Mouse (Mus musculus) liver, embryonic 14.5 days (tissue): Measurements from ENCODE around the gene Mief1. TPM values are rescaled to one million over a fixed set of nuclear protein-coding genes. Genes with fewer than 3 reads are reported as not detected.

Source experiments
- ATAC-seq: fragments of 200-750 bp; cut with Nextera tagmentation; 2 replicates; pipeline ENCODE4 v1.8.0; 2017; ENCODE audit warnings: moderate number of reproducible peaks, mild to moderate bottlenecking, moderate library complexity; ENCODE audit not compliant: insufficient read depth
- DNase-seq, 3 experiments: peaks; one replicate each; pipeline ENCODE4 v3.0.0-alpha.2; 2012 to 2013; ENCODE audit warnings: low read depth in 3 of 3, low spot score in 3 of 3
- H3K27ac ChIP-seq: fragments of 300-500 bp; sonication (generic); 2 replicates; pipeline ENCODE4 v1.5.1; 2014; ENCODE audit warnings: moderate library complexity, mild to moderate bottlenecking, control low read depth, inconsistent platforms
- H3K27me3 ChIP-seq: fragments of 300-500 bp; sonication (generic); 2 replicates; pipeline ENCODE4 v1.6.1; 2014; ENCODE audit warnings: mild to moderate bottlenecking, low read length, moderate library complexity; ENCODE audit not compliant: control insufficient read depth, insufficient read depth
- H3K36me3 ChIP-seq: fragments of 300-500 bp; sonication (generic); replicated peaks from 2 replicates; pipeline ENCODE4 v1.6.1; 2014; ENCODE audit warnings: low read depth; ENCODE audit not compliant: control insufficient read depth, insufficient read depth
- H3K4me1 ChIP-seq, 2 experiments: fragments of 200-500 bp in 1 of 2; fragments of 300-500 bp in 1 of 2; sonication (generic) in 1 of 2; replicated peaks; 2 replicates each; pipeline ENCODE4 v1.6.1; 2012 to 2014; ENCODE audit warnings: antibody characterized with exemption in 1 of 2, inconsistent platforms in 1 of 2, low read length in 1 of 2; ENCODE audit not compliant: control insufficient read depth in 2 of 2, insufficient read depth in 2 of 2
- H3K4me2 ChIP-seq: fragments of 300-500 bp; sonication (generic); 2 replicates; pipeline ENCODE4 v1.6.1; 2014; ENCODE audit warnings: low read depth, mild to moderate bottlenecking, control low read depth, moderate library complexity
- H3K4me3 ChIP-seq, 2 experiments: fragments of 200-500 bp in 1 of 2; fragments of 300-500 bp in 1 of 2; sonication (generic) in 1 of 2; 2 replicates each; pipeline ENCODE4 v1.5.1; 2012 to 2014; ENCODE audit warnings: low read depth in 2 of 2, low read length in 2 of 2, mild to moderate bottlenecking in 2 of 2, control low read depth in 1 of 2, inconsistent platforms in 1 of 2, moderate library complexity in 1 of 2; ENCODE audit not compliant: insufficient read depth in 1 of 2
- H3K9ac ChIP-seq: fragments of 300-500 bp; sonication (generic); replicated peaks from 2 replicates; pipeline ENCODE4 v1.6.1; 2014; ENCODE audit warnings: mild to moderate bottlenecking, control low read depth, moderate library complexity
- H3K9me3 ChIP-seq: fragments of 300-500 bp; sonication (generic); 2 replicates; pipeline ENCODE4 v1.6.1; 2016; ENCODE audit warnings: low read length, mixed read lengths; ENCODE audit not compliant: control insufficient read depth
- CTCF ChIP-seq: IDR thresholded peaks from 2 replicates; pipeline ENCODE4 v1.5.1; 2016; ENCODE audit warnings: antibody characterized with exemption, low read depth, control low read depth
- EP300 ChIP-seq: IDR thresholded peaks from 2 replicates; pipeline ENCODE4 v1.6.1; 2016; ENCODE audit warnings: antibody characterized with exemption, low read depth
- WGBS: fragments of 180-500 bp; shearing (Covaris S2); extraction: QIAGEN DNeasy Blood & Tissue Kit; methylation state at CpG from one replicate; pipeline ENCODE4 v1.1.7; 2014; ENCODE audit not compliant: insufficient replicate concordance; 5-methylcytosine and 5-hydroxymethylcytosine counted together
- polyA plus RNA-seq, 2 experiments: library from polyadenylated mRNA; depleted of rRNA in 1 of 2; stranded (reverse) in 1 of 2; unstranded in 1 of 2; fragments of >200 nt; fragmentation: Nextera tagmentation in 1 of 2; extraction: Ambion mirVana in 1 of 2; gene quantifications; 2 replicates each; pipeline versions ENCODE4 v1.2.1 to v1.2.3; 2012 to 2014

The Mief1 gene
- polyA plus RNA-seq, 2 experiments: 4.8 to 13.3 TPM

- Histone ChIP-seq H3K4me1 (no peaks in the 10 kb centered on the region), H3K4me3 (no peak within 1 kb of the TSS), H3K36me3 (no peaks in the 10 kb centered on the region), H3K9me3 (no peaks in the 10 kb centered on the region), H3K4me2 (no peak within 1 kb of the TSS), H3K27ac (no peak within 1 kb of the TSS), H3K27me3 (peaks cover 46% of the 10 kb centered on the region), H3K9ac (no peak within 1 kb of the TSS)
- WGBS: 3% methylated on average over 48 of the region's 50 CpGs
- DNase-seq (no peak), ATAC-seq (no peak)
- TF ChIP-seq CTCF (no peak), EP300 (no peak)
Measured at GRCm38 (mm10) chr15:80286851-80287415, 53.1 kb downstream of the Mief1 start, which contains the start of gene Cacna1i. Gene Cacna1i, plus strand, starts transcription at chr15:80287238.

- Histone ChIP-seq H3K36me3 (no peaks in the 10 kb centered on the region), H3K27ac (no peak overlapping the region), H3K27me3 (peaks cover 46% of the 10 kb centered on the region), H3K4me2 (no peak overlapping the region), H3K9me3 (no peaks in the 10 kb centered on the region), H3K9ac (no peak overlapping the region), H3K4me1 (no peaks in the 10 kb centered on the region), H3K4me3 (no peak overlapping the region)
- DNase-seq (no peak), ATAC-seq (no peak)
- TF ChIP-seq EP300 (no peak), CTCF (no peak)
- 6% methylated on average over 23 of the region's 23 CpGs for WGBS
Measured at GRCm38 (mm10) chr15:80288036-80288435, 54.2 kb downstream of the Mief1 start.

- no peaks in the 10 kb centered on the region for H3K36me3 ChIP-seq
- H3K9ac ChIP-seq: no peak overlapping the region
- TF ChIP-seq EP300 (no peak), CTCF (peak; percentile 79)
- H3K4me1 ChIP-seq: no peaks in the 10 kb centered on the region
- ATAC-seq: no peak; the same call in 1 of the 2 replicates
- H3K4me2 ChIP-seq: no peak overlapping the region
- H3K9me3 ChIP-seq: no peaks in the 10 kb centered on the region
- WGBS: 6% methylated on average over 10 of the region's 10 CpGs
- H3K4me3 ChIP-seq: no peak overlapping the region
- H3K27ac ChIP-seq: no peak overlapping the region
- peaks cover 46% of the 10 kb centered on the region for H3K27me3 ChIP-seq
- DNase-seq: peak; percentile 47 to 61 (median 50)
Measured at GRCm38 (mm10) chr15:80289436-80289835, 55.6 kb downstream of the Mief1 start.

GRCm38 (mm10) chr15:80297146-80297545 lies 63.3 kb downstream of the Mief1 start:
- H3K9ac ChIP-seq: no peak overlapping the region
- no peak overlapping the region for H3K4me2 ChIP-seq
- ATAC-seq: no peak
- no peaks in the 10 kb centered on the region for H3K27me3 ChIP-seq
- TF ChIP-seq CTCF (peak; percentile 44), EP300 (no peak)
- no peak overlapping the region for H3K27ac ChIP-seq
- no peak overlapping the region for H3K4me3 ChIP-seq
- no peak for DNase-seq
- no peaks in the 10 kb centered on the region for H3K36me3 ChIP-seq
- WGBS: 85% methylated on average over 1 of the region's 1 CpGs
- H3K4me1 ChIP-seq: no peaks in the 10 kb centered on the region
- H3K9me3 ChIP-seq: peaks cover 2% of the 10 kb centered on the region; the same call in 1 of the 2 replicates

Other genes with a start within 250 kb of the Mief1 start
- gene Pdgfb, start 219.0 kb upstream of the Mief1 start, polyA plus RNA-seq (2012; rRNA removed): 1.5 and 1.7 TPM in 2 replicates
- 0.71 and 0.92 TPM in 2 replicates for gene Pdgfb, start 219.0 kb upstream of the Mief1 start, polyA plus RNA-seq (2014; fragmentation: Nextera tagmentation; extraction: Ambion mirVana)
- gene Syngr1, start 142.7 kb upstream of the Mief1 start, polyA plus RNA-seq (2012; rRNA removed): 10.4 and 12.0 TPM in 2 replicates
- 14.4 and 17.3 TPM in 2 replicates for gene Syngr1, start 142.7 kb upstream of the Mief1 start, polyA plus RNA-seq (2014; fragmentation: Nextera tagmentation; extraction: Ambion mirVana)
- 530 and 765 TPM in 2 replicates for gene Rpl3, start 142.2 kb upstream of the Mief1 start, polyA plus RNA-seq (2012; rRNA removed)
- gene Rpl3, start 142.2 kb upstream of the Mief1 start, polyA plus RNA-seq (2014; fragmentation: Nextera tagmentation; extraction: Ambion mirVana): 774 and 804 TPM in 2 replicates
- 11.2 and 11.9 TPM in 2 replicates for gene Tab1, start 100.9 kb upstream of the Mief1 start, polyA plus RNA-seq (2012; rRNA removed)
- gene Tab1, start 100.9 kb upstream of the Mief1 start, polyA plus RNA-seq (2014; fragmentation: Nextera tagmentation; extraction: Ambion mirVana): 9.4 and 10.8 TPM in 2 replicates
- gene Mgat3, start 60.3 kb upstream of the Mief1 start, polyA plus RNA-seq (2012; rRNA removed): 0.95 and 1.0 TPM in 2 replicates
- gene Mgat3, start 60.3 kb upstream of the Mief1 start, polyA plus RNA-seq (2014; fragmentation: Nextera tagmentation; extraction: Ambion mirVana): 0.33 and 0.45 TPM in 2 replicates
- gene AC140267.1, start 1.8 kb downstream of the Mief1 start, polyA plus RNA-seq (2012; rRNA removed): not detected in 2 replicates
- gene AC140267.1, start 1.8 kb downstream of the Mief1 start, polyA plus RNA-seq (2014; fragmentation: Nextera tagmentation; extraction: Ambion mirVana): not detected in 2 replicates
- gene Atf4, start 21.2 kb downstream of the Mief1 start, polyA plus RNA-seq (2012; rRNA removed): 146 and 246 TPM in 2 replicates
- gene Atf4, start 21.2 kb downstream of the Mief1 start, polyA plus RNA-seq (2014; fragmentation: Nextera tagmentation; extraction: Ambion mirVana): 108 and 129 TPM in 2 replicates
- 16.2 and 25.6 TPM in 2 replicates for gene Rps19bp1, start 30.3 kb downstream of the Mief1 start, polyA plus RNA-seq (2012; rRNA removed)
- gene Rps19bp1, start 30.3 kb downstream of the Mief1 start, polyA plus RNA-seq (2014; fragmentation: Nextera tagmentation; extraction: Ambion mirVana): 30.0 and 32.9 TPM in 2 replicates
- 0.01 and 0.02 TPM in 2 replicates for gene Cacna1i, start 53.2 kb downstream of the Mief1 start, polyA plus RNA-seq (2012; rRNA removed)
- gene Cacna1i, start 53.2 kb downstream of the Mief1 start, polyA plus RNA-seq (2014; fragmentation: Nextera tagmentation; extraction: Ambion mirVana): 0.01 TPM in 1 of 2 replicates, not detected in the other